Mouse (Mus musculus): ENCODE data around the gene Eif4e2. TPM values are rescaled to one million over a fixed set of nuclear protein-coding genes. Genes with fewer than 3 reads are reported as not detected.

The Eif4e2 gene
- total and polyA plus RNA-seq, 3 experiments = 175 to 264 (median 228) TPM

DNA sequence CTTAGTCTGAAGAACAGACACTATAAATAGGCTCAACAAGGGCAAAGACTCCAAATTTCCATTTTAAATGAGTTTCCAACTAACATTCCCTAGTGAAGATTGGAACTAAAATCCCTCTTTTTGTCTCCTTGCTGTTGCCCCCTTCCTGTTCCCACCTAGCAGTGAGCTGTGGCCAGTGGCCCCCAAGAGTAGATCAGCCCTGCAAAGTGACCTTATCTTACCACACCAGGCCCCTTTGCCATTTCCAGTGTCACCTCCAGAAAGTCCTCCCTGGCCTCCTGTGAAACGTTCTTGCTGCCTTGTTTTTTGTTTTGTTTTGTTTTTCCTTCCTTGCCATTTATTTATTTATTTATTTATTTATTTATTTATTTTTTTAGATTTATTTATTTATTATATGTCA is 31.7 kb downstream of the Eif4e2 start:
- peaks cover 0 to 7% of the 10 kb centered on the region in 2 experiments for H3K36me3 ChIP-seq (replicated peaks in 1 of 2; ENCODE audit: control insufficient read depth in 1 of 2, insufficient read depth in 1 of 2, low read length in 1 of 2)
- in situ Hi-C loops (cut with MboI; ENCODE audit: low pct_ligation_motif_present, low pct_unique_long_range_greater_than_20kb, low sequenced_read_pairs) = no loop called here

DNA sequence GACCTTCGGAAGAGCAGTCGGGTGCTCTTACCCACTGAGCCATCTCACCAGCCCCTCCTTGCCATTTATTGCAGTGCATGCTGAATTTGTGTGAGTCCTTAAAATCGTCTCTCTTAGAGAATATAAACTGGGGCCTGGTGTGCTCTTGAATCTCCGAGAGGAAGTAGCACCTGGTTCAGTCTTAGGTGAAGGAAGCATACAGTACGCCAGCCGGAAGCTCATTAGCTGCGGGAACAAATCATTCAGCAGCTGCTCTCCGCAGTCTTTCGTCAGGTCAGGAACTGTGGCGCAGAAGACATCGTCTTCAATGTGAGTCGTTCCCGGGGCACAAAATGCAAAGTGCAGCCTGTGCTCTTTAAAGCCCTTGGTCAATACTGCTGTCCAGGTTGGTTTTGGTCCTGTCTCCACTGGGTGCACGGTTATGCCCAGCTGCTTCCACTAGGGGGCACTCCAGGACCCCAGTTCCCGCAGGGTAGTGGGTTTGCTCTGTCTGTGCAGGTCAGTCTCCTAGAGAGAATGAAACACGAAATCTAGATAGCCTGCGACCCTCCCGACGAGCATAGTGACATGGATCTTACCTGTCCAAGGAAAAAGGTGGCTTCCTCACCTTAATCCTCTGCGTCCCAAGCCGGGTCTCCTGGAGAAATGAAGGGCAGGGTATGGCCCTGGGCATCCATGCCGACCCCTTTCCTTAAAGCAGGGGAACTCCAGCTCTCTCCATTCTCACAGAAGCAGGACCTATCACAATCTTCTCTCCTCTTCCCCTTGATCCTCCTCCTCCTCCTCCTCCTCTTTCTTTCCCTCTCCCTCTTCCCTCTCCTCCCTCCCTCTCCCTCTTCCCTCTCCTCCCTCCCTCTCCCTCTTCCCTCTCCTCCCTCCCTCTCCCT is 32.5 kb downstream of the Eif4e2 start:
- dilution Hi-C loops (cut with MboI; ENCODE audit: extremely low pct_ligation_motif_present, extremely low pct_unique_long_range_greater_than_20kb, low sequenced_read_pairs) = no loop called here
- Histone ChIP-seq H3K4me3 (replicated peaks in 1 of 3; ENCODE audit: low read depth in 2 of 3, low read length in 2 of 3, poor library complexity in 1 of 3) (no peak overlapping the region), H3K4me1 (ENCODE audit: control insufficient read depth in 1 of 2, insufficient read depth in 2 of 2) (peaks cover 0 to 4% of the 10 kb centered on the region in 2 experiments; a peak in 1 of 4 replicates), H3K27me3 (replicated peaks) (no peaks in the 10 kb centered on the region), H3K27ac (ENCODE audit: insufficient read depth, low read depth) (no peak overlapping the region), H3K79me2 (replicated peaks; ENCODE audit: control insufficient read depth, extremely low read depth, insufficient read depth, poor library complexity, severe bottlenecking) (no peaks in the 10 kb centered on the region), H3K36me3 (replicated peaks in 1 of 2; ENCODE audit: control insufficient read depth in 1 of 2, insufficient read depth in 1 of 2, low read length in 1 of 2) (peaks cover 0 to 4% of the 10 kb centered on the region in 2 experiments), H3K9ac (ENCODE audit: insufficient read depth, low read depth) (no peak overlapping the region), H3K4me2 (ENCODE audit: insufficient read depth, low read depth, poor library complexity, severe bottlenecking) (peak overlapping the region; percentile 51; the same call in 1 of the 2 replicates), H3K9me3 (replicated peaks; ENCODE audit: low read length) (no peaks in the 10 kb centered on the region)
- in situ Hi-C loops (cut with MboI; ENCODE audit: low pct_ligation_motif_present, low pct_unique_long_range_greater_than_20kb, low sequenced_read_pairs) = no loop called here
- DNase-seq (ENCODE audit: extremely low read depth) = peak; percentile 75
- TF ChIP-seq RAD21 (IDR thresholded peaks at IDR 0.05; ENCODE audit: low read depth, low read length) (peak; percentile 98), ZC3H11A (IDR thresholded peaks at IDR 0.05; ENCODE audit: low read depth, low read length) (peak; percentile 57), ZKSCAN1 (IDR thresholded peaks at IDR 0.05; ENCODE audit: borderline replicate concordance, low read depth, low read length) (no peak), TBP (conservative IDR thresholded peaks at IDR 0.05; ENCODE audit: low read depth, low read length) (no peak), CTCF (conservative IDR thresholded peaks at IDR 0.05 in 1 of 2, IDR thresholded peaks at IDR 0.05 in 1 of 2; ENCODE audit: low read depth in 2 of 2, low read length in 2 of 2) (peak; percentile 82 to 93), SMC3 (IDR thresholded peaks at IDR 0.05; ENCODE audit: low read depth, low read length) (peak; percentile 94)

More for the DNA sequence above, 31.7 kb downstream of the Eif4e2 start:
- no peak for DNase-seq (ENCODE audit: extremely low read depth)
- Histone ChIP-seq H3K9ac (ENCODE audit: insufficient read depth, low read depth) (no peak overlapping the region), H3K27me3 (replicated peaks) (no peaks in the 10 kb centered on the region), H3K9me3 (replicated peaks; ENCODE audit: low read length) (no peaks in the 10 kb centered on the region), H3K4me2 (ENCODE audit: insufficient read depth, low read depth, poor library complexity, severe bottlenecking) (no peak overlapping the region), H3K4me3 (replicated peaks in 1 of 3; ENCODE audit: low read depth in 2 of 3, low read length in 2 of 3, poor library complexity in 1 of 3) (no peak overlapping the region), H3K4me1 (ENCODE audit: control insufficient read depth in 1 of 2, insufficient read depth in 2 of 2) (peaks cover 0 to 4% of the 10 kb centered on the region in 2 experiments; a peak in 1 of 4 replicates), H3K27ac (ENCODE audit: insufficient read depth, low read depth) (no peak overlapping the region), H3K79me2 (replicated peaks; ENCODE audit: control insufficient read depth, extremely low read depth, insufficient read depth, poor library complexity, severe bottlenecking) (no peaks in the 10 kb centered on the region)
- TF ChIP-seq CHD2 (IDR thresholded peaks at IDR 0.05; ENCODE audit: low read length) (no peak), ZC3H11A (IDR thresholded peaks at IDR 0.05; ENCODE audit: low read depth, low read length) (no peak), PAX5 (IDR thresholded peaks at IDR 0.05; ENCODE audit: low read length) (no peak), RAD21 (IDR thresholded peaks at IDR 0.05; ENCODE audit: low read depth, low read length) (no peak), MAZ (IDR thresholded peaks at IDR 0.05; ENCODE audit: low read depth, low read length) (no peak), MYC (IDR thresholded peaks at IDR 0.05; ENCODE audit: low read depth, low read length) (no peak), ZKSCAN1 (IDR thresholded peaks at IDR 0.05; ENCODE audit: borderline replicate concordance, low read depth, low read length) (no peak), USF2 (conservative IDR thresholded peaks at IDR 0.05; ENCODE audit: low read depth, low read length) (no peak)
- dilution Hi-C loops (cut with MboI; ENCODE audit: extremely low pct_ligation_motif_present, extremely low pct_unique_long_range_greater_than_20kb, low sequenced_read_pairs) = no loop called here

Data from CH12.LX (cell line).